Comparison of ENCODE assay signal across 17 mouse cellular contexts in the genomic region with DNA sequence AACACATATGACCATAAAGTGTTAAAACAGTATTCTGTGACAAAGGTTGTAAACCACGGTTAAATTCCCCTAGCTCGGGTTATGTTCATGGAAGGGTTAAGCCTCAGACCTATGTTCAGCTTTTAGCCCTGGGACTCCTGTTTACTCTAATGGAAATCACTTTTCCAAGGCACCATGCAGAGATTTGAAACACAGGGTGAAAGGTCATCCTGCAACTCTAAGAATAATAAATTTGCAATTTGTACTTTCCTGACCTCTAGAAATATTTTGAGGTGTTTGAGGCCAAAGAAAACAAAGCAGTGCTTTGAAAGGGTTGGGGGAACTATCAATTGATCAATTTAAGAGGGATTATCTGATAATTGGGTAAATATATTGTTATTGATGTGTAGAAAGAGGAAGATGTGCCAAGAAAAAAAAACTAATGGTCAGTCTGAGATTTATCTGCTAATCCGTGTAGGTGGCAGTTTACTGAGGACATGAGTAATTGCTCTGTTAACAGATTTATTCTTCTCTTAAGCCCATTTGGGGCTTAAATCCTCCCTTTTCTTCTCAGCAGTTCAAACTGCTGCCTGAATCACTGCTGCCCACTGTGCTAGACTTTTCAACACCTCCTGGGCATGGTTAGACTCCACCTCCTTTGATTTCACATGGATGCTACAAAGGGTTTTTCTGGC.
DNase-seq lines count a peak whose midpoint lies in the region; ATAC-seq lines count a peak whose summit lies in the region.
"Had no signal": no experiment of that assay in that cellular context is flagged by ENCODE, and none has a peak within 500 bp of the region (broad histone marks: within the 10 kb centered on the region; RNA-seq: fewer than 3 reads in every experiment).

No protein-coding gene starts in this region.

- H3K9me3 ChIP-seq in kidney, embryonic 15.5 days (replicated peaks), result no peaks in the 10 kb centered on the region
- no peaks in the 10 kb centered on the region for H3K9me3 ChIP-seq in neural tube, embryonic 11.5 days (ENCODE audit: control insufficient read depth, low read length)
- H3K9me3 ChIP-seq in neural tube, embryonic 15.5 days (replicated peaks), result no peaks in the 10 kb centered on the region
- H3K9me3 ChIP-seq: G1E; hindbrain, embryonic 12.5 days; intestine, embryonic 15.5 days; limb, embryonic 15.5 days had no signal

- H3K27me3 ChIP-seq in kidney, embryonic 15.5 days, result no peaks in the 10 kb centered on the region
- no peaks in the 10 kb centered on the region for H3K27me3 ChIP-seq in neural tube, embryonic 11.5 days (ENCODE audit: control insufficient read depth, insufficient read depth, low read length)
- no peaks in the 10 kb centered on the region for H3K27me3 ChIP-seq in neural tube, embryonic 15.5 days (replicated peaks)
- H3K27me3 ChIP-seq: hindbrain, embryonic 12.5 days; intestine, embryonic 15.5 days; limb, embryonic 15.5 days had no signal

- 6% methylated on average over 3 of the region's 3 CpGs for WGBS in kidney, embryonic 15.5 days
- 18% methylated on average over 3 of the region's 3 CpGs for WGBS in neural tube, embryonic 11.5 days
- WGBS in neural tube, embryonic 15.5 days, result 15% methylated on average over 3 of the region's 3 CpGs

- no peak overlapping the region for H3K27ac ChIP-seq in kidney, embryonic 15.5 days
- no peak overlapping the region for H3K27ac ChIP-seq in neural tube, embryonic 11.5 days (ENCODE audit: low read depth, low read length)
- H3K27ac ChIP-seq in neural tube, embryonic 15.5 days (replicated peaks), result no peak overlapping the region
- H3K27ac ChIP-seq: hindbrain, embryonic 12.5 days; intestine, embryonic 15.5 days; limb, embryonic 15.5 days had no signal

- H3K4me2 ChIP-seq in kidney, embryonic 15.5 days, result no peak overlapping the region
- H3K4me2 ChIP-seq in neural tube, embryonic 11.5 days (ENCODE audit: low read depth), result no peak overlapping the region
- no peak overlapping the region for H3K4me2 ChIP-seq in neural tube, embryonic 15.5 days
- H3K4me2 ChIP-seq: hindbrain, embryonic 12.5 days; intestine, embryonic 15.5 days; limb, embryonic 15.5 days had no signal

- DNase-seq in kidney, postnatal 4 days, result no peak
- DNase-seq in neural tube, embryonic 11.5 days (ENCODE audit: low spot score), result peak; percentile 10
- DNase-seq in embryo, embryonic 9.5 days (ENCODE audit: extremely low spot score), result peak; percentile 45
- DNase-seq in frontal cortex, postnatal 14 days (ENCODE audit: low spot score in 2 of 2), result no peak
- no peak for DNase-seq in adrenal gland, adult 8-10 months
- DNase-seq: cerebellum, postnatal 10 days; gastrocnemius, postnatal 10 days; heart, adult 18-20 months; kidney, postnatal 36 days; lung, adult 18-20 months; right cerebral cortex, postnatal 25 days had no signal

- no peak overlapping the region for H3K9ac ChIP-seq in kidney, embryonic 15.5 days
- no peak overlapping the region for H3K9ac ChIP-seq in neural tube, embryonic 11.5 days (ENCODE audit: low read length)
- no peak overlapping the region for H3K9ac ChIP-seq in neural tube, embryonic 15.5 days (replicated peaks)
- H3K9ac ChIP-seq: hindbrain, embryonic 12.5 days; intestine, embryonic 15.5 days; limb, embryonic 15.5 days had no signal

- no peak overlapping the region for H3K4me3 ChIP-seq in kidney, embryonic 15.5 days (replicated peaks)
- no peak overlapping the region for H3K4me3 ChIP-seq in neural tube, embryonic 11.5 days (ENCODE audit: low read depth, low read length)
- no peak overlapping the region for H3K4me3 ChIP-seq in neural tube, embryonic 15.5 days (replicated peaks)
- H3K4me3 ChIP-seq: hindbrain, embryonic 12.5 days; intestine, embryonic 15.5 days; limb, embryonic 15.5 days had no signal

- no peaks in the 10 kb centered on the region for H3K4me1 ChIP-seq in kidney, embryonic 15.5 days
- H3K4me1 ChIP-seq in neural tube, embryonic 11.5 days (ENCODE audit: control insufficient read depth, insufficient read depth, low read length), result no peaks in the 10 kb centered on the region
- no peaks in the 10 kb centered on the region for H3K4me1 ChIP-seq in neural tube, embryonic 15.5 days
- H3K4me1 ChIP-seq: hindbrain, embryonic 12.5 days; intestine, embryonic 15.5 days; limb, embryonic 15.5 days had no signal

- no peaks in the 10 kb centered on the region for H3K36me3 ChIP-seq in kidney, embryonic 15.5 days
- H3K36me3 ChIP-seq in neural tube, embryonic 11.5 days (ENCODE audit: control insufficient read depth, insufficient read depth, low read length), result no peaks in the 10 kb centered on the region
- no peaks in the 10 kb centered on the region for H3K36me3 ChIP-seq in neural tube, embryonic 15.5 days
- H3K36me3 ChIP-seq: G1E; hindbrain, embryonic 12.5 days; intestine, embryonic 15.5 days; limb, embryonic 15.5 days had no signal

- ATAC-seq in kidney, embryonic 15.5 days (replicated peaks; ENCODE audit: low FRiP score), result peak; percentile 82
- no peak for ATAC-seq in neural tube, embryonic 11.5 days (ENCODE audit: insufficient read depth, low FRiP score, low TSS enrichment)
- ATAC-seq in neural tube, embryonic 15.5 days (ENCODE audit: low FRiP score), result no peak
- ATAC-seq: intestine, embryonic 15.5 days had no signal

Comparison
In these comparisons a context has a peak if more than half of its experiments do, and no peak if none do; other contexts are left out.
1. DNase-seq: peak in neural tube, embryonic 11.5 days (single experiment) and embryo, embryonic 9.5 days (single experiment); none in kidney, postnatal 4 days (0 of 2), frontal cortex, postnatal 14 days (0 of 2) and adrenal gland, adult 8-10 months (single experiment).